Mouse (Mus musculus) liver, adult 2 months (tissue): ENCODE measurements around the gene Mcemp1.

Experiments
- CTCF ChIP-seq: fragments of 200-500 bp; IDR thresholded peaks from 2 replicates; pipeline ENCODE4 v1.5.1; 2011; ENCODE audit warnings: low read depth, low read length, control low read depth
- POLR2A ChIP-seq: fragments of 200-500 bp; IDR thresholded peaks from 2 replicates; pipeline ENCODE4 v1.6.1; 2011; ENCODE audit warnings: low read length, control low read depth; ENCODE audit not compliant: insufficient read depth; ENCODE audit errors: extremely low read depth

DNA sequence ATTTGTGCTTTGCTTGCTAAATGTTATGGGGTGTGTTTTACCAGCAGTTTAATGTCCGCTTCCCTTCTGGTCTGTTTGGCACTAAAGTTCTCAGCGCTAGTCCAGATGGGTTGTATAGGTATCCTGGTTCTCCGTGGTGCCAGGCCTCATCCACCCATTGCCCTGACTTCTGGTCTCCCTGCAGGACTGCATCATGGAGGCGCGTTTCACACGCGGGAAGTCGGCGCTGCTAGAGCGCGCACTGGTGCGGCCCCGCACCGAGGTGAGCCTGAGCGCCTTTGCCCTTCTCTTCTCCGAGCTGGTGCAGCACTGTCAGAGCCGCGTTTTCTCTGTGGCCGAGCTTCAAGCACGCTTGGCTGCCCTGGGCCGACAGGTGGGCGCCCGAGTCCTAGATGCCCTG lies 13.3 kb downstream of the Mcemp1 start:
- TF ChIP-seq CTCF (no peak), POLR2A (no peak)
